Comparison of ENCODE assay signal across 15 mouse cellular contexts in genomic region chr5:150146612-150147011, GRCm38 (mm10).
"Had no signal": no experiment of that assay in that cellular context is flagged by ENCODE, and none has a peak within 500 bp of the region (broad histone marks: within the 10 kb centered on the region; RNA-seq: fewer than 3 reads in every experiment).

No protein-coding gene starts in this region.

- ATAC-seq: midbrain, embryonic 16.5 days had no signal

- H3K36me3 ChIP-seq: midbrain, embryonic 10.5 days; midbrain, embryonic 12.5 days; neural tube, embryonic 12.5 days; stomach, embryonic 15.5 days had no signal

- H3K4me2 ChIP-seq: lung, embryonic 14.5 days; midbrain, embryonic 12.5 days; neural tube, embryonic 12.5 days; stomach, embryonic 15.5 days had no signal

- H3K27ac ChIP-seq: midbrain, embryonic 10.5 days; midbrain, embryonic 12.5 days; neural tube, embryonic 12.5 days; stomach, embryonic 15.5 days; stomach, postnatal 0 days had no signal

- H3K9ac ChIP-seq: lung, embryonic 14.5 days; midbrain, embryonic 12.5 days; neural tube, embryonic 12.5 days; stomach, embryonic 15.5 days had no signal

- H3K4me1 ChIP-seq: midbrain, embryonic 12.5 days; neural tube, embryonic 12.5 days; stomach, embryonic 15.5 days had no signal

- H3K27me3 ChIP-seq: midbrain, embryonic 12.5 days; neural tube, embryonic 12.5 days; stomach, embryonic 15.5 days had no signal

- H3K4me3 ChIP-seq: midbrain, embryonic 10.5 days; midbrain, embryonic 12.5 days; neural tube, embryonic 12.5 days; stomach, embryonic 15.5 days had no signal

- DNase-seq: lung, adult 18-20 months; lung, embryonic 14.5 days; lung, postnatal 10 days; lung, postnatal 4 days; midbrain, embryonic 14.5 days; right cerebral cortex, postnatal 14 days; thymus, adult 18-20 months; thymus, postnatal 14 days; thymus, postnatal 36 days had no signal

- H3K9me3 ChIP-seq: midbrain, embryonic 10.5 days; midbrain, embryonic 12.5 days; neural tube, embryonic 12.5 days; stomach, embryonic 15.5 days had no signal
